Mouse (Mus musculus): ENCODE data around the gene Gm42372.

DNA sequence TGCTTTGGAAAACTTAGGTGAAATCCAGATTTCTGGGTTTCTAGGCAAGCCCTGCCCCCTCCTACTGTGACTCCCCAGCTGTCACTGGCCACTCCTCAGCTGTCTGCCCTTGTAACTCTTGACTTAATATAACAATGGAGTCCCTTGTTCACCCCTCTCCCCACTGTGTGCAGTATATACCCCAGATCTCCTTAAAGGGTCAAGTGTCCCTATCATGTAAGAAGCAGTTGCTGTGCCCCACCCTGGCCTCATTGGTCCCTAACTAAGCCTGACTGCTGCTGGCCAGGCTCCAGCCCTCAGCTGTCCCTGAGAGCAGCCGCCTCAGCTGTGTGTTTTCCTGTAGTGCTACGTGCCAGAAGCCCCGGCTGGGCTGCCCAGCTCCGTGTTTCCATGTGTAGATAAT is 34.9 kb upstream of the Gm42372 start:
- TF ChIP-seq CTCF (IDR thresholded peaks at IDR 0.05; ENCODE audit: borderline replicate concordance, control insufficient read depth, extremely low read depth, insufficient read depth, low read length, poor library complexity) (no peak), POLR2A (IDR thresholded peaks at IDR 0.05; ENCODE audit: control insufficient read depth, extremely low read depth, insufficient read depth, low read length, poor library complexity) (no peak)

Data from thymus, adult 2 months (tissue).